Mouse (Mus musculus): ENCODE measurements at regions not wholly inside any gene's neighbourhood (a gene's known extent, or its start where the extent isn't known, plus 50 kb on each side); places are given as distances from the start of the nearest gene placed in this dataset.

GRCm38 (mm10) chr17:64897473-64897872 lies 61.6 kb upstream of the 4930583I09Rik start:
- TF ChIP-seq CTCF (IDR thresholded peaks at IDR 0.05; ENCODE audit: low read depth, low read length), result no peak
- TF ChIP-seq POLR2A (IDR thresholded peaks at IDR 0.05; ENCODE audit: borderline replicate concordance, low read depth, low read length), result no peak

Data from bone marrow macrophage, adult 2 months (primary cell).